Mouse (Mus musculus): ENCODE data around the gene Ankrd31. TPM values are rescaled to one million over a fixed set of nuclear protein-coding genes. Genes with fewer than 3 reads are reported as not detected.
A peak's percentile ranks its signal among the peaks of the same experiment; 100 is the strongest.
"Not testable (repeated sequence)": the region's sequence is repeated elsewhere in the genome, so short reads cannot be mapped to it uniquely, and the experiment has no call there.

Ankrd31 gene
- total RNA-seq, 1 experiment from 2014 or later: not detected

- not testable (repeated sequence) for DNase-seq
Observed at GRCm38 (mm10) chr13:96941481-96941880, 193.4 kb downstream of the Ankrd31 start.

- DNase-seq: peak; percentile 50
Observed at GRCm38 (mm10) chr13:96943571-96943970, 195.5 kb downstream of the Ankrd31 start.

- no peak for DNase-seq
Observed at GRCm38 (mm10) chr13:96945748-96946147, 197.7 kb downstream of the Ankrd31 start.

- no peak for DNase-seq
Observed at GRCm38 (mm10) chr13:96947722-96948121, 199.7 kb downstream of the Ankrd31 start.

GRCm38 (mm10) chr13:96951880-96952279 lies 203.8 kb downstream of the Ankrd31 start:
- no peak for DNase-seq

GRCm38 (mm10) chr13:96956466-96956865 lies 208.4 kb downstream of the Ankrd31 start:
- DNase-seq: no peak

Other genes starting within 250 kb of the Ankrd31 start
- 26.6 and 33.3 TPM in 2 replicates for gene Polk, start 205.7 kb upstream of the Ankrd31 start, total RNA-seq (2021)
- 75.5 and 81.6 TPM in 2 replicates for gene Col4a3bp, start 205.7 kb upstream of the Ankrd31 start, total RNA-seq (2021)
- gene Hmgcr, start 77.3 kb upstream of the Ankrd31 start, total RNA-seq (2021): 62.0 and 103 TPM in 2 replicates
- gene Gcnt4, start 176.4 kb downstream of the Ankrd31 start, total RNA-seq (2021): 0.79 and 1.1 TPM in 2 replicates